Mouse (Mus musculus) olfactory bulb, adult 2 months (tissue): ENCODE results near the gene Gm2696. TPM values are rescaled to one million over a fixed set of nuclear protein-coding genes. Genes with fewer than 3 reads are reported as not detected.

Source experiments
- H3K27ac ChIP-seq: fragments of 200-500 bp; 2 replicates; pipeline ENCODE4 v1.5.1; 2012; ENCODE audit warnings: low read depth, low read length; ENCODE audit not compliant: insufficient read depth
- H3K4me1 ChIP-seq: fragments of 200-500 bp; 2 replicates; pipeline ENCODE4 v1.6.1; 2012; ENCODE audit warnings: low read length; ENCODE audit not compliant: control insufficient read depth, insufficient read depth
- H3K4me3 ChIP-seq: fragments of 200-500 bp; 2 replicates; pipeline ENCODE4 v1.5.1; 2012; ENCODE audit warnings: mild to moderate bottlenecking, low read depth, low read length, moderate library complexity; ENCODE audit not compliant: insufficient read depth
- CTCF ChIP-seq: fragments of 200-500 bp; IDR thresholded peaks from 2 replicates; pipeline ENCODE4 v1.5.1; 2012; ENCODE audit warnings: low read depth, mild to moderate bottlenecking, low read length, moderate library complexity; ENCODE audit not compliant: insufficient read depth
- POLR2A ChIP-seq: fragments of 200-500 bp; IDR thresholded peaks from 2 replicates; pipeline ENCODE4 v1.6.1; 2012; ENCODE audit warnings: mild to moderate bottlenecking, low read depth, low read length, moderate library complexity; ENCODE audit not compliant: insufficient read depth
- WGBS: fragments of 180-500 bp; shearing (Covaris S2); methylation state at CpG from one replicate; pipeline ENCODE4 v1.1.7; 2018; 5-methylcytosine and 5-hydroxymethylcytosine counted together
- polyA plus RNA-seq: library from polyadenylated mRNA; stranded (reverse); fragments of >200 nt; gene quantifications from 2 replicates; pipeline ENCODE4 v1.2.4, GENCODE M21; 2012; ENCODE audit warnings: low replicate concordance; ENCODE audit not compliant: missing spikeins, insufficient read depth, insufficient read length

Gene Gm2696
- polyA plus RNA-seq, 1 experiment = not detected

- WGBS = 76% methylated on average over 6 of the region's 6 CpGs
- H3K27ac ChIP-seq = no peak overlapping the region
- H3K4me3 ChIP-seq = no peak overlapping the region
- TF ChIP-seq POLR2A (no peak), CTCF (no peak)
- no peaks in the 10 kb centered on the region for H3K4me1 ChIP-seq
Observed at GRCm38 (mm10) chr10:77839006-77839405, 24.5 kb downstream of the Gm2696 start.

- H3K27ac ChIP-seq = no peak within 1 kb of the TSS
- H3K4me1 ChIP-seq = no peaks in the 10 kb centered on the region
- no peak for TF ChIP-seq CTCF
- no peak for TF ChIP-seq POLR2A
- WGBS = 82% methylated on average over 2 of the region's 3 CpGs
- H3K4me3 ChIP-seq = no peak within 1 kb of the TSS
Observed at GRCm38 (mm10) chr10:77846503-77846902, 32.0 kb downstream of the Gm2696 start, which contains the start of gene Gm36176. Gene Gm36176, plus strand, starts transcription at chr10:77846803.

DNA sequence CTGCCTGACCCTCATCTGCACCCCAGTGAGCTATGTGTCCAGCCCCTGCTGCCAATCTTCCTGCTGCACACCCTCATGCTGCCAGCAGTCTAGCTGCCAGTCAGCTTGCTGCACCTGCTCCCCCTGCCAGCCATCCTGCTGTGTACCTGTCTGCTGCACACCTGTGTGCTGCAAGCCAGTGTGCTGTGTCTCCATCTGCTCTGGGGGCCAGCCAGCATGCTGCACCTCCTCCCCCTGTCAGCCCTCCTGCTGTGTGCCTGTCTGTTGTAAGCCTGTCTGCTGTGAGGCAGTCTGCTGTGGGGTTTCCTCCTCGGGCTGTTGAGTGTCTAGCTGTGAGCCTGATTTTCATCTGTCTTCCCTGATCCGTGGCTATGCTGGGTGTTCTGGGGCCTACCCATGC, 32.5 kb downstream of the Gm2696 start:
- WGBS = 43% methylated on average over 2 of the region's 2 CpGs
- Histone ChIP-seq H3K4me3 (no peak overlapping the region), H3K27ac (no peak overlapping the region), H3K4me1 (no peaks in the 10 kb centered on the region)
- no peak for TF ChIP-seq CTCF
- no peak for TF ChIP-seq POLR2A

DNA sequence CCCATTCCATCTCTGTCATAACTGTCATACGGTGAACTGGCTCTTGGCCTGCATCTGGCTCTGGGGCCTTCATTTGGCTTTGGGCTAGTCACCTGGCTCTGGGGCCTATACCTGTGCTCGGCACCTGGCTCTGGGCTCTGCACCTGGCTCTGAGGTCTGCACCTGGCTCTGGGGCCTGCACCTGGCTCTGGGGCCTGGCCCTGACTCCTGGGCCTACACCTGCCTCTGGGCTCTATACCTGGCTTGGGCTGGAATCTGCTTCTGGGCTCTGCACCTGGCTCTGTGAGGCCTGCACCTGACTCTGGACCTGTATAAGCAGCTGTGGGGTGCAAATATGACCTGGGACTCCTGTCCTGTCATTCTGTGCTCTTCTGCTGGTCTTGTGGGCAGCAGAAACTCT, 33.1 kb downstream of the Gm2696 start:
- 98% methylated on average over 2 of the region's 2 CpGs for WGBS
- Histone ChIP-seq H3K4me1 (peaks cover 1% of the 10 kb centered on the region; the same call in 1 of the 2 replicates), H3K4me3 (no peak overlapping the region), H3K27ac (no peak overlapping the region)
- TF ChIP-seq CTCF (no peak), POLR2A (no peak)

GRCm38 (mm10) chr10:77852559-77852958, 38.1 kb downstream of the Gm2696 start, which contains the start of gene Gm10318:
Gene Gm10318, plus strand, starts transcription at chr10:77852859.
- no peak within 1 kb of the TSS for H3K4me3 ChIP-seq
- WGBS = 59% methylated on average over 9 of the region's 9 CpGs
- TF ChIP-seq CTCF (no peak), POLR2A (no peak)
- no peak within 1 kb of the TSS for H3K27ac ChIP-seq
- peaks cover 5% of the 10 kb centered on the region; the same call in 1 of the 2 replicates for H3K4me1 ChIP-seq

DNA sequence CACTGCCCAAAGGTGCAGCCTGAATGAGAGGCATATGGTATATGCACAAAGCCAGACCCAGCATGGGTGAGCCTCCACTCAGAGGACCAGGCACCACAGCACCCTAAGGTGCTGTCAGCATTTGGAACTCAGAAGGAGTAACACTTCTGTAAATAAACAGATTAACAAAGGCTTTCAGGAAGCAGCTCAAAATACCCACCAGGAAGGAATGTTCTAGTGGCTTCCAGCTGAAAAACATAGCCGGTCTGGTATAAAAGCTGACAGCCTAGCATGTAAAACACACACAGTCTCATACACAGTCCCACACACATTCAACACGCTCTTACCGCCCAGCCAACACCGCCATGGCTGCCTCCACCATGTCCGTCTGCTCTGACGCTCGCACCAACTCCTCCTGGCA, 47.2 kb downstream of the Gm2696 start, which contains the start of gene Gm3285:
Gm3285 (plus strand) TSS at position 301 of the 400 bp plus-strand sequence.
- TF ChIP-seq POLR2A (no peak), CTCF (no peak)
- no peak within 1 kb of the TSS for H3K27ac ChIP-seq
- peaks cover 5% of the 10 kb centered on the region for H3K4me1 ChIP-seq
- 43% methylated on average over 7 of the region's 7 CpGs for WGBS
- no peak within 1 kb of the TSS for H3K4me3 ChIP-seq

DNA sequence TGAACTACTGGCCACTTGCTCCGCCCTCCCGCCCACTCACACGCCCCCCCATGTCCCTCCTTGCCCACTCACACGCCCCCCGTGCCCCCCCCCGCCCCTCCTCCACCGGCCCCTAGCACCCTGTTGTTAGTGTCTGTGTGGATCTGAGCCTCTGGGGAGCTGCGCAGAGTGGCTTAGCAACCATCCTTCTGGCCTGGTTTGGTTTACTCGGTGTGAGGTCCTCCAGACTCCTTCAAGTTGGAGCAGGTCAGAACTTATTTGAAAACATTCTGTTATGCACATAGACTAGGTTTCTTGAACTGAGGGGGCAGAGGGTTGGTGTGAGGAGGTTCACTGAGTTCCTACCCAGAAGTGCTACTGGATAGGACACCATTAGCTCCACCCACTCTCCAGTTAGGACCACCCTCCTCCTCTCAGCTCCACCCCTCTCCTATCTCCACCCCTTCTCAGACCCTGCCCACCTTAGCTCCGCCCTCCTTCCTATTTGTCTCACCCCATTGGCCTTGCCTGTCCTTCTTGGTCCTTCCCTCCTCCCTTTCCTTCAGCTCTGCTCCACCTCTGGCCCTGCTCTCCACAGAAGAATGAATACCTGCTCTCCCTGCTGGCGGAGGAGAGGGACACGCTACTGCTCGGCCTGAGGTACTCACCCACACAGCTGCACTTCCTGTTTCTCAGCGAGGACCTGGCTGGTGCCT, 49.7 kb downstream of the Gm2696 start:
- H3K4me3 ChIP-seq = no peak overlapping the region

GRCm38 (mm10) chr10:77864762-77865143, 50.3 kb downstream of the Gm2696 start:
- no peak overlapping the region for H3K27ac ChIP-seq
- 66% methylated on average over 11 of the region's 11 CpGs for WGBS
- no peak overlapping the region for H3K4me3 ChIP-seq

More for the DNA sequence above, 49.7 kb downstream of the Gm2696 start:
- Histone ChIP-seq H3K4me1 (peaks cover 5% of the 10 kb centered on the region), H3K27ac (no peak overlapping the region)
- TF ChIP-seq POLR2A (no peak), CTCF (no peak)
- WGBS = 41% methylated on average over 14 of the region's 14 CpGs

DNA sequence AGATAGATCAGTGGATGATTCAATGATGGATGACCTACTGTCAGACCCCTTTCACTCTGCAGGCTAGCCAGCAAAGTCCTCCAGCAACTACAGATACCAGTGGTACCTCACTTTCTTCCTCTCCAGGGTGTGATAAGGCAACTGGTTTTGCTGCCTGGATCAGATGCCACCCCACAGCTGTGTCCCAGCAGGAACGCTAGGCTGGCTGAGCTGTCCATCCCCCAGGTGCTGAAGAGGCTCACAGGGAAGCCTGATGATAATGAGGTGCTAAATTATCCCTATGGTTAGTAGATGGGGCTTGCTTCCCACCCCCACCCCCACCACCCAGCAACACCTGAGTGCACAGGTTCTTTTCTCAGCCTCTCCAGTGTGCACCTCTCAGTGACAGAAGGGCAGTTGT, 53.1 kb downstream of the Gm2696 start:
- 67% methylated on average over 1 of the region's 1 CpGs for WGBS
- H3K4me3 ChIP-seq = no peak overlapping the region
- TF ChIP-seq CTCF = no peak
- TF ChIP-seq POLR2A = no peak
- H3K4me1 ChIP-seq = 0 out of 2 replicates have a peak, but pooled peaks cover 3% of the 10 kb centered on the region
- H3K27ac ChIP-seq = no peak overlapping the region

More at GRCm38 (mm10) chr10:77864762-77865143, 50.3 kb downstream of the Gm2696 start:
- peaks cover 5% of the 10 kb centered on the region for H3K4me1 ChIP-seq
- TF ChIP-seq CTCF (no peak), POLR2A (no peak)
